In the genomic region with DNA sequence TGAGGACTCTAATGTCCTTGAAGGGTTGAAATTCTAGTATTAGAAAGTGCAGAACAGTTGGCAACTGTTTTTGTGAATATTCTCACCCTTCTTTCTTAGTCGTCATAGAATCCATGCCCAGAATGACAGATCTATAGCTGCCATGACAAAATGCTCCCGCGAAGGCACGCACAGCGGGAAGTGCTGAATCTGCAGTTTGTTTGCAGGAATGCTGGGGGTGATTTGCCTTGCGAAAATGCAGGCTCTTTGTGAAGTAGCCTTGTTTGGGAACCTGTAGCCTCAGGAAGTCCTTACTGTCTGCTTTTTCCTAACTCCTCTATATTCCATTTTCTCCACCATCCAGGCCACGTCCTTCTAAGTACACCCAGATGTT, we compare ENCODE assay signal across 11 mouse cellular contexts. TPM values are rescaled to one million over a fixed set of nuclear protein-coding genes. Genes with fewer than 3 reads are reported as not detected.
DNase-seq lines count a peak whose midpoint lies in the region; ATAC-seq and TF ChIP-seq lines count a peak whose summit lies in the region.
"Had no signal": no experiment of that assay in that cellular context is flagged by ENCODE, and none has a peak within 500 bp of the region (broad histone marks: within the 10 kb centered on the region; RNA-seq: fewer than 3 reads in every experiment).

No protein-coding gene starts in this region.

- peaks cover 15% of the 10 kb centered on the region for H3K4me1 ChIP-seq in heart, embryonic 11.5 days (ENCODE audit: control insufficient read depth, insufficient read depth, low read length)
- peaks cover 24% of the 10 kb centered on the region for H3K4me1 ChIP-seq in hindbrain, embryonic 15.5 days (replicated peaks)
- peaks cover 28% of the 10 kb centered on the region for H3K4me1 ChIP-seq in midbrain, embryonic 13.5 days (replicated peaks)

- H3K36me3 ChIP-seq in heart, embryonic 11.5 days (ENCODE audit: control insufficient read depth, insufficient read depth, low read length): no peaks in the 10 kb centered on the region
- H3K36me3 ChIP-seq in hindbrain, embryonic 15.5 days: no peaks in the 10 kb centered on the region
- H3K36me3 ChIP-seq in midbrain, embryonic 13.5 days: no peaks in the 10 kb centered on the region

- no peak overlapping the region for H3K27ac ChIP-seq in heart, embryonic 11.5 days (ENCODE audit: low read depth, low read length)
- H3K27ac ChIP-seq in hindbrain, embryonic 15.5 days (replicated peaks): peak overlapping the region; percentile 16; the same call in 1 of the 2 replicates
- no peak overlapping the region for H3K27ac ChIP-seq in midbrain, embryonic 13.5 days

- H3K9ac ChIP-seq in heart, embryonic 11.5 days (ENCODE audit: low read depth, low read length): no peak overlapping the region
- 0 out of 2 replicates have a peak overlapping the region, but pooled peaks have one; percentile 13 for H3K9ac ChIP-seq in hindbrain, embryonic 15.5 days
- H3K9ac ChIP-seq in midbrain, embryonic 13.5 days (replicated peaks): no peak overlapping the region

- no peak for DNase-seq in heart, adult 18-20 months
- peak; percentile 64 for DNase-seq in brain, embryonic 14.5 days (ENCODE audit: low read depth)
- DNase-seq in left cerebral cortex, adult 18-20 months (ENCODE audit: low spot score in 2 of 2): no peak
- DNase-seq in left cerebral cortex, adult 11 months (ENCODE audit: low spot score): no peak
- DNase-seq: cerebellum, postnatal 25 days had no signal

- H3K27me3 ChIP-seq in heart, embryonic 11.5 days (ENCODE audit: control insufficient read depth, insufficient read depth, low read length): no peaks in the 10 kb centered on the region
- H3K27me3 ChIP-seq in hindbrain, embryonic 15.5 days: peaks cover 15% of the 10 kb centered on the region; the same call in 1 of the 2 replicates
- peaks cover 66% of the 10 kb centered on the region for H3K27me3 ChIP-seq in midbrain, embryonic 13.5 days

- H3K9me3 ChIP-seq in heart, embryonic 11.5 days (replicated peaks; ENCODE audit: control insufficient read depth, low read length): no peaks in the 10 kb centered on the region
- no peaks in the 10 kb centered on the region for H3K9me3 ChIP-seq in hindbrain, embryonic 15.5 days
- no peaks in the 10 kb centered on the region for H3K9me3 ChIP-seq in midbrain, embryonic 13.5 days

- no peak for TF ChIP-seq CTCF in brain, embryonic 14.5 days (IDR thresholded peaks at IDR 0.05; ENCODE audit: borderline replicate concordance, extremely low read depth, insufficient read depth, insufficient read length)

- no peak for TF ChIP-seq POLR2A in brain, embryonic 14.5 days (IDR thresholded peaks at IDR 0.05; ENCODE audit: borderline replicate concordance, extremely low read depth, insufficient read depth, insufficient read length, poor library complexity, severe bottlenecking)

- WGBS in heart, embryonic 11.5 days (ENCODE audit: insufficient replicate concordance): 9% methylated on average over 7 of the region's 7 CpGs
- 5% methylated on average over 7 of the region's 7 CpGs for WGBS in hindbrain, embryonic 15.5 days
- 5% methylated on average over 7 of the region's 7 CpGs for WGBS in midbrain, embryonic 13.5 days

- peak overlapping the region; percentile 70 for H3K4me2 ChIP-seq in heart, embryonic 11.5 days
- H3K4me2 ChIP-seq in hindbrain, embryonic 15.5 days: peak overlapping the region; percentile 99
- H3K4me2 ChIP-seq in midbrain, embryonic 13.5 days (replicated peaks): peak overlapping the region; percentile 99

- ATAC-seq in heart, embryonic 11.5 days (replicated peaks; ENCODE audit: insufficient number of reproducible peaks, low FRiP score, low TSS enrichment): no peak
- no peak for ATAC-seq in hindbrain, embryonic 15.5 days (ENCODE audit: low FRiP score, low read depth)
- ATAC-seq in midbrain, embryonic 13.5 days: no peak
- ATAC-seq in inflammation-experienced regulatory T-cells, adult 6 months: no peak
- ATAC-seq: activated CD4-positive, CD25-positive, alpha-beta regulatory T cell, adult 4 months had no signal

- H3K4me3 ChIP-seq in heart, embryonic 11.5 days (ENCODE audit: low read depth, low read length): peak overlapping the region; percentile 86; the same call in 1 of the 2 replicates
- peak overlapping the region; percentile 78 for H3K4me3 ChIP-seq in hindbrain, embryonic 15.5 days
- peak overlapping the region; percentile 65 for H3K4me3 ChIP-seq in midbrain, embryonic 13.5 days (replicated peaks)

RNA-seq across cellular contexts. Expression of gene Vangl1, which starts 1.0 kb away (rescaled TPM):
- polyA plus RNA-seq in heart, embryonic 11.5 days (2014; fragmentation: Nextera tagmentation; extraction: Ambion mirVana): 29.4 and 31.6 TPM in 2 replicates
- 10 to 100 TPM in 1 of 2 experiments, 1 to 10 TPM in 1; 8.6 to 12.3 TPM for total RNA-seq in heart, adult 18-20 months (2021)
- polyA plus RNA-seq in brain, embryonic 14.5 days (2012; rRNA removed): 10.0 and 15.0 TPM in 2 replicates
- 9.1 and 9.5 TPM in 2 replicates for polyA plus RNA-seq in hindbrain, embryonic 15.5 days (2015; fragmentation: Nextera tagmentation; extraction: Ambion mirVana)
- polyA plus RNA-seq in midbrain, embryonic 13.5 days (2015; fragmentation: Nextera tagmentation; extraction: Ambion mirVana): 5.9 and 7.3 TPM in 2 replicates
- total RNA-seq in left cerebral cortex, adult 18-20 months (2021): 1 to 10 TPM; 4.3 to 5.1 TPM
- polyA plus RNA-seq in inflammation-experienced regulatory T-cells, adult 6 months (2017; shearing (Covaris generic)): under 1 TPM; 0.16 to 0.31 (median 0.17) TPM
- total RNA-seq: neutrophil, adult 5-6 weeks had no signal
- polyA plus RNA-seq: activated CD4-positive, CD25-positive, alpha-beta regulatory T cell, adult 4 months had no signal
